Mouse (Mus musculus) midbrain, postnatal 0 days (tissue): ENCODE data around the gene Dbt. TPM values are rescaled to one million over a fixed set of nuclear protein-coding genes. Genes with fewer than 3 reads are reported as not detected.

Source experiments
- ATAC-seq: fragments of 200-750 bp; cut with Nextera tagmentation; 2 replicates; pipeline ENCODE4 v1.8.0; 2017; ENCODE audit warnings: moderate number of reproducible peaks, mild to moderate bottlenecking, moderate TSS enrichment, moderate library complexity; ENCODE audit not compliant: low FRiP score
- DNase-seq: peaks from one replicate; pipeline ENCODE4 v3.0.0-alpha.2; 2015; ENCODE audit warnings: low spot score
- H3K27ac ChIP-seq: fragments of 300-500 bp; sonication (generic); 2 replicates; pipeline ENCODE4 v1.5.1; 2014; ENCODE audit warnings: low read depth, mild to moderate bottlenecking, low read length, mixed read lengths
- H3K27me3 ChIP-seq: fragments of 300-500 bp; sonication (generic); 2 replicates; pipeline ENCODE4 v1.6.1; 2014; ENCODE audit warnings: low read length, control low read depth, mixed read lengths; ENCODE audit not compliant: insufficient read depth
- H3K36me3 ChIP-seq: fragments of 300-500 bp; sonication (generic); 2 replicates; pipeline ENCODE4 v1.6.1; 2014; ENCODE audit warnings: low read length, control low read depth, mixed read lengths; ENCODE audit not compliant: insufficient read depth
- H3K4me1 ChIP-seq: fragments of 300-500 bp; sonication (generic); 2 replicates; pipeline ENCODE4 v1.6.1; 2014; ENCODE audit warnings: mild to moderate bottlenecking, control low read depth, antibody characterized with exemption, low read length, mixed read lengths; ENCODE audit not compliant: insufficient read depth
- H3K4me2 ChIP-seq: fragments of 300-500 bp; sonication (generic); 2 replicates; pipeline ENCODE4 v1.6.1; 2014; ENCODE audit warnings: low read depth, mild to moderate bottlenecking, low read length, mixed read lengths; ENCODE audit not compliant: poor library complexity, severe bottlenecking
- H3K4me3 ChIP-seq: fragments of 300-500 bp; sonication (generic); 2 replicates; pipeline ENCODE4 v1.5.1; 2014; ENCODE audit warnings: low read depth, mild to moderate bottlenecking, low read length, moderate library complexity
- H3K9ac ChIP-seq: fragments of 300-500 bp; sonication (generic); replicated peaks from 2 replicates; pipeline ENCODE4 v1.6.1; 2014; ENCODE audit warnings: mild to moderate bottlenecking, low read length, moderate library complexity, mixed read lengths; ENCODE audit not compliant: poor library complexity, severe bottlenecking
- H3K9me3 ChIP-seq: fragments of 300-500 bp; sonication (generic); 2 replicates; pipeline ENCODE4 v1.6.1; 2016; ENCODE audit warnings: low read length, control low read depth
- CTCF ChIP-seq: IDR thresholded peaks from 2 replicates; pipeline ENCODE4 v1.5.1; 2016; ENCODE audit warnings: antibody characterized with exemption, mild to moderate bottlenecking
- WGBS: fragments of 180-500 bp; shearing (Covaris S2); extraction: QIAGEN DNeasy Blood & Tissue Kit; methylation state at CpG from one replicate; pipeline ENCODE4 v1.1.7; 2014; 5-methylcytosine and 5-hydroxymethylcytosine counted together
- polyA plus RNA-seq: library from polyadenylated mRNA; unstranded; fragments of >200 nt; fragmentation: Nextera tagmentation; extraction: Ambion mirVana; gene quantifications from 2 replicates; pipeline ENCODE4 v1.2.1, GENCODE M21; 2015
- total RNA-seq: library from RNA; depleted of rRNA; stranded (reverse); fragments of >200 nt; gene quantifications from 2 replicates; pipeline ENCODE4 v1.2.3, GENCODE M21; 2014

Gene Dbt
- total and polyA plus RNA-seq, 2 experiments from 2014 or later, result 10.3 to 12.9 TPM

DNA sequence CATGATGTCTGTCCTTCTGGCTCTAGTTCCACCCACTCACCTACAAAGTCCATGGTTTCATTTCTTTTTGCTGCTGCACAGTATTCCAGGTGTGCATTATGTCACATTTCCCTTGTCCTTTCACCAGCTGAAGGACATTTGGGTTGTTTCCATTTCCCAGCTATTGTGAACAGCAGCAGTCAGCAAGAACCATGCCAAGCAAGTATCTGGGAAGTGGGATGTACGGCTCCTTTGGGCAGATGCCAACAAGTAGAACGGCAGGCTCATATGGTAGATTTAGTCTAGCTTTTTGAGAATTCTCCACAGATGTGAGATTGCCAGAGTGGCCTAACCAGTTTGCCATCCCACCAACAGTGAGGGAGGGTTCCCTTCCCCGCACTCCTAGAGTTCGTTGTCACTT, 18.0 kb downstream of the Dbt start:
- H3K27ac ChIP-seq, result no peak overlapping the region
- ATAC-seq (no peak), DNase-seq (no peak)
- no peak overlapping the region for H3K4me2 ChIP-seq
- peaks cover 19% of the 10 kb centered on the region for H3K36me3 ChIP-seq
- H3K9me3 ChIP-seq, result no peaks in the 10 kb centered on the region
- no peaks in the 10 kb centered on the region for H3K27me3 ChIP-seq
- H3K9ac ChIP-seq, result no peak overlapping the region
- WGBS, result 80% methylated on average over 4 of the region's 4 CpGs
- H3K4me1 ChIP-seq, result no peaks in the 10 kb centered on the region
- no peak overlapping the region for H3K4me3 ChIP-seq
- TF ChIP-seq CTCF, result no peak

DNA sequence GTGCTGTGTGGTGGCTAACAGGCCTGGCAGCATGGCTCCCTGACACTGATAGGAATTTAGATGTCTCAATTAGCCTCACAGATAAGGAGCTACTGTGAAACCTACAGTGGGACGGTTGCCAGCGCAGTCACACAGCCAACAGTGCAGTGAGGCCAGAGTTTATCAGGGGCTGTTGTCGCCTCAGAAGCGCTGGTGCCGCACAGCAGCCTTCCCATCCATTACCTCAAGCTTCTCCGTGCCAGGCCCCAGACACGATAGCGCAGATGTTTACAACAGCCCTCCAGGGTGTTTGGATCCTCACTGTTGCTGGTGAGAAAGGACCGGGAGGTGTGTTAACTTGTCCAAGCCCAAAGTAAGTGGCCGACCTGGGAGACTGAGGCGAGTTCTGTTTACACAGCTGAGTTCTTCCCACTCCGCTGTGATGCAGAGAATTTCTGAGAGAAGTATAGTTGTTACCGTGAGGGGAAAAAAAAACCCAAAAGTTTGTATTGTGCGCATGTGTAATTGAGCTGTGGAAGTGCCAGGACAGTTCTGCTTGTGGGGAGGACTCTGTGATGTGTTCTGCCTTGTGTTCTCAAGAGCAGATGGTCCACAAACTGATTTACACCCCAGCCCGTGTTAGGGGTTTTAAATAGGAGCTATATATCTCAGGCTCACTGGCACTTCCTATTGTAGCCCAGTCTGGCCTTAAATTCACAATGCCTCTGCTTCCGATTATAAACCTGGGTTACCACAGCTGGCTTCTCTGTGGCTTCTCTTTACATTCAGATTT, 23.7 kb downstream of the Dbt start:
- no peak for ATAC-seq
- no peak overlapping the region for H3K4me2 ChIP-seq
- no peak overlapping the region for H3K9ac ChIP-seq
- no peak for TF ChIP-seq CTCF
- peaks cover 35% of the 10 kb centered on the region for H3K36me3 ChIP-seq
- no peak overlapping the region for H3K27ac ChIP-seq
- WGBS, result 73% methylated on average over 16 of the region's 16 CpGs
- no peak overlapping the region for H3K4me3 ChIP-seq
- DNase-seq, result no peak
- H3K27me3 ChIP-seq, result no peaks in the 10 kb centered on the region
- no peaks in the 10 kb centered on the region for H3K4me1 ChIP-seq
- no peaks in the 10 kb centered on the region for H3K9me3 ChIP-seq

DNA sequence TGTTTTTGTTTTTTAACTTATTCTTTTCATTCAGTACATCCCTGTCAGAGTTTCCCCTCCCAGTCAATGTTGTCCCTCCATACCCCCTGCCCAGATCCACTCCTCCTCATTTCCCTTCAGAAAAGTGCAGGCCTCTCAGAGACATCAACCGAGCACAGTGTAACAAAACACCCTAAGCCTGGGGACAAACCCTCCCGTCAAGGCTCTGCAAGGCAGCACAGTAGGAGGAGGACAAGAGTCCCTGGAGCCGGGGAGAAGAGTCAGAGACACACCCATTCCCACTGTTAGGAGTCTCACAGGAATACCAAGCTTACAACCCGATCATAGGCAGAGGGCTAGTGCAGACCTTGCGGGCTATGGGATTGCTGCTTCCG, 24.3 kb downstream of the Dbt start:
- ATAC-seq (no peak), DNase-seq (no peak)
- Histone ChIP-seq H3K27ac (no peak overlapping the region), H3K27me3 (no peaks in the 10 kb centered on the region), H3K4me3 (no peak overlapping the region), H3K36me3 (peaks cover 38% of the 10 kb centered on the region), H3K4me1 (no peaks in the 10 kb centered on the region), H3K4me2 (no peak overlapping the region), H3K9me3 (no peaks in the 10 kb centered on the region), H3K9ac (no peak overlapping the region)
- no peak for TF ChIP-seq CTCF
- 47% methylated on average over 6 of the region's 6 CpGs for WGBS

DNA sequence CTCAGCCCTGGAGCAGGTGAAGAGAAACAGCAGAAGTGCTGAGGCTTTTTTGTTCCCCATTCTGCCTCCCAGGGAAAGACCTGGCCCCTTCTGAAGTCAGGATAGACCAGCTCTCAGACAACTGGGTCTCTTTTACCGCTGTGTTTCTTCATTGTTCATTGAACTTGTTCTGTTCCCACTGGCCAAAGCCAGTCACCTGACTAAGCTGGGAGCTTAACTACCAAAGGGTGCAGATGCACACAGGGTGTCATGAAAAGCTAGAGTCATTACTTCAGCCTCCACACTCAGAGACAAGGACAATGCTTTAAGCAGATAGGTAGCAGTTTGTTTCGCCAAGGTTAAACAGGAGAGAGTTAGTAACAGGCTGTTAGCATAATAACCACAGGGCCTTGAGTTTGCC, 29.2 kb downstream of the Dbt start:
- TF ChIP-seq CTCF, result no peak
- ATAC-seq (no peak), DNase-seq (no peak)
- WGBS, result 87% methylated on average over 2 of the region's 2 CpGs
- H3K4me2 ChIP-seq, result no peak overlapping the region
- no peak overlapping the region for H3K4me3 ChIP-seq
- H3K9me3 ChIP-seq, result no peaks in the 10 kb centered on the region
- no peak overlapping the region for H3K27ac ChIP-seq
- H3K27me3 ChIP-seq, result no peaks in the 10 kb centered on the region
- no peaks in the 10 kb centered on the region for H3K4me1 ChIP-seq
- H3K9ac ChIP-seq, result no peak overlapping the region
- H3K36me3 ChIP-seq, result peaks cover 17% of the 10 kb centered on the region

DNA sequence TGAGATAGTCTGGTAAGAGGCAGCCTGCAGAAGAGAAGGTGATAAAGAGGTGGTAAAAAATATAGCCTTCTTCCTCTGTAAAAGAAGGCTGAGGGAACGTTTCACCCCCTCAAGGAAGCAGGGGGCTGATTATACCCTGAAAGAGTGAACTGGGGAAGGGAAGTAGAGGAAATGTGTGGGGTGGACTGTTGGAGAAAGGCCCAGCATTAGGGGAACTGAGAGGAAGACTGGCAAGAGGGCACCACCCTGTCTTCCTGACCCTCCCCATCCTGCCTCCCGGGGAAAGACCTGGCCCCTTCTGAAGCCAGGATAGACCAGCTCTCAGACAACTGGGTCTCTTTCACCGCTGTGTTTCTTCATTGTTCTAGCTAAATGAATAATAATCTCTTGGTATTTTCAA, 29.7 kb downstream of the Dbt start:
- no peak for ATAC-seq
- H3K9ac ChIP-seq, result no peak overlapping the region
- TF ChIP-seq CTCF, result no peak
- H3K9me3 ChIP-seq, result no peaks in the 10 kb centered on the region
- H3K36me3 ChIP-seq, result peaks cover 19% of the 10 kb centered on the region
- no peaks in the 10 kb centered on the region for H3K27me3 ChIP-seq
- H3K27ac ChIP-seq, result no peak overlapping the region
- no peak overlapping the region for H3K4me2 ChIP-seq
- no peak overlapping the region for H3K4me3 ChIP-seq
- H3K4me1 ChIP-seq, result no peaks in the 10 kb centered on the region
- no peak for DNase-seq
- WGBS, result 82% methylated on average over 3 of the region's 3 CpGs

DNA sequence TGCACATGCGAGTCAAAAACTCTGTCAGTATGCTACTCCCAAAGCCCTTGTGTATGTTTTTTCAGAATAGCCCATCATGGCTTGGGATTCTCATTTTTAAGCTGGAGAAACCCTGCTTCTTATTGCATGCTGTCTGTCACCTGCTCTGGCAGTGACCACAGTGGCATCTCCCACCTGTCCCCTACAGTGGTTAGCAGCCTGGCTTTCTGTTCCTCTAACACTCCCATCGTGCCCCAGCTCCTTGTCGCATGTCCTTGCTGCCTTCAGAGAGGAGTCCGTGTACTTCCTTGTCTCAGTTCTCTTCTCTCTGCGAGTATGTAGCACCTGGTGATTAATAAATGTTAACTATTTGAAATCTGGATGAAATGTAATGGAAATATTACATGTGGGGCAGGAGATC, 34.6 kb downstream of the Dbt start:
- DNase-seq (no peak), ATAC-seq (no peak)
- no peaks in the 10 kb centered on the region for H3K9me3 ChIP-seq
- H3K4me2 ChIP-seq, result no peak overlapping the region
- H3K36me3 ChIP-seq, result peaks cover 14% of the 10 kb centered on the region; the same call in 1 of the 2 replicates
- no peak for TF ChIP-seq CTCF
- WGBS, result 88% methylated on average over 5 of the region's 5 CpGs
- no peak overlapping the region for H3K9ac ChIP-seq
- H3K4me3 ChIP-seq, result no peak overlapping the region
- H3K4me1 ChIP-seq, result no peaks in the 10 kb centered on the region
- no peaks in the 10 kb centered on the region for H3K27me3 ChIP-seq
- H3K27ac ChIP-seq, result no peak overlapping the region
